Mouse (Mus musculus): Measurements from ENCODE around the gene Pfn3. TPM values are rescaled to one million over a fixed set of nuclear protein-coding genes. Genes with fewer than 3 reads are reported as not detected.

The Pfn3 gene
- polyA plus RNA-seq, 1 experiment, result not detected

GRCm38 (mm10) chr13:55431889-55432685, 17.1 kb upstream of the Pfn3 start:
- TF ChIP-seq GATA1 (IDR thresholded peaks at IDR 0.05; ENCODE audit: low read length), result no peak
- TF ChIP-seq TAL1 (IDR thresholded peaks at IDR 0.05; ENCODE audit: low read length), result no peak
- H3K36me3 ChIP-seq (ENCODE audit: control insufficient read depth), result no peaks in the 10 kb centered on the region
- no peak overlapping the region for H3K4me3 ChIP-seq (replicated peaks)
- peaks cover 3% of the 10 kb centered on the region for H3K4me1 ChIP-seq (ENCODE audit: control insufficient read depth)
- peaks cover 2% of the 10 kb centered on the region; the same call in 1 of the 2 replicates for H3K27me3 ChIP-seq (ENCODE audit: control insufficient read depth)
- H3K9me3 ChIP-seq (ENCODE audit: control insufficient read depth, low read length), result peaks cover 5% of the 10 kb centered on the region; the same call in 1 of the 2 replicates

GRCm38 (mm10) chr13:55430566-55430965, 15.5 kb upstream of the Pfn3 start:
- H3K36me3 ChIP-seq (ENCODE audit: control insufficient read depth), result no peaks in the 10 kb centered on the region
- H3K4me1 ChIP-seq (ENCODE audit: control insufficient read depth), result peaks cover 3% of the 10 kb centered on the region
- H3K4me3 ChIP-seq (replicated peaks), result no peak overlapping the region
- H3K9me3 ChIP-seq (ENCODE audit: control insufficient read depth, low read length), result peaks cover 5% of the 10 kb centered on the region; the same call in 1 of the 2 replicates
- H3K27me3 ChIP-seq (ENCODE audit: control insufficient read depth), result peaks cover 2% of the 10 kb centered on the region; the same call in 1 of the 2 replicates
- TF ChIP-seq GATA1 (IDR thresholded peaks at IDR 0.05; ENCODE audit: low read length) (no peak), TAL1 (IDR thresholded peaks at IDR 0.05; ENCODE audit: low read length) (no peak)

- peaks cover 2% of the 10 kb centered on the region; the same call in 1 of the 2 replicates for H3K27me3 ChIP-seq (ENCODE audit: control insufficient read depth)
- H3K4me3 ChIP-seq (replicated peaks), result no peak overlapping the region
- peaks cover 5% of the 10 kb centered on the region; the same call in 1 of the 2 replicates for H3K9me3 ChIP-seq (ENCODE audit: control insufficient read depth, low read length)
- peaks cover 3% of the 10 kb centered on the region for H3K4me1 ChIP-seq (ENCODE audit: control insufficient read depth)
- no peaks in the 10 kb centered on the region for H3K36me3 ChIP-seq (ENCODE audit: control insufficient read depth)
- TF ChIP-seq GATA1 (IDR thresholded peaks at IDR 0.05; ENCODE audit: low read length) (no peak), TAL1 (IDR thresholded peaks at IDR 0.05; ENCODE audit: low read length) (no peak)
Observed at GRCm38 (mm10) chr13:55429226-55429888, 14.3 kb upstream of the Pfn3 start.

GRCm38 (mm10) chr13:55426613-55427012, 11.6 kb upstream of the Pfn3 start, which contains the start of gene F12:
TSS of gene F12 (minus strand) at chr13:55426793.
- H3K36me3 ChIP-seq (ENCODE audit: control insufficient read depth), result no peaks in the 10 kb centered on the region; the same call in 1 of the 2 replicates
- no peaks in the 10 kb centered on the region for H3K4me1 ChIP-seq (ENCODE audit: control insufficient read depth)
- H3K4me3 ChIP-seq (replicated peaks), result peak within 1 kb of the TSS; percentile 26
- H3K9me3 ChIP-seq (ENCODE audit: control insufficient read depth, low read length), result no peaks in the 10 kb centered on the region
- TF ChIP-seq GATA1 (IDR thresholded peaks at IDR 0.05; ENCODE audit: low read length) (no peak), TAL1 (IDR thresholded peaks at IDR 0.05; ENCODE audit: low read length) (no peak)
- H3K27me3 ChIP-seq (ENCODE audit: control insufficient read depth), result peaks cover 16% of the 10 kb centered on the region

- no peak overlapping the region for H3K4me3 ChIP-seq (replicated peaks)
- H3K36me3 ChIP-seq (ENCODE audit: control insufficient read depth), result peaks cover 3% of the 10 kb centered on the region; the same call in 1 of the 2 replicates
- peaks cover 60% of the 10 kb centered on the region for H3K27me3 ChIP-seq (ENCODE audit: control insufficient read depth)
- TF ChIP-seq GATA1 (IDR thresholded peaks at IDR 0.05; ENCODE audit: low read length), result no peak
- TF ChIP-seq TAL1 (IDR thresholded peaks at IDR 0.05; ENCODE audit: low read length), result no peak
- peaks cover 4% of the 10 kb centered on the region for H3K4me1 ChIP-seq (ENCODE audit: control insufficient read depth)
- no peaks in the 10 kb centered on the region for H3K9me3 ChIP-seq (ENCODE audit: control insufficient read depth, low read length)
Observed at GRCm38 (mm10) chr13:55420933-55421800, 6.1 kb upstream of the Pfn3 start.

GRCm38 (mm10) chr13:55420018-55420932, 5.2 kb upstream of the Pfn3 start:
- TF ChIP-seq GATA1 (IDR thresholded peaks at IDR 0.05; ENCODE audit: low read length) (no peak), TAL1 (IDR thresholded peaks at IDR 0.05; ENCODE audit: low read length) (no peak)
- no peaks in the 10 kb centered on the region for H3K9me3 ChIP-seq (ENCODE audit: control insufficient read depth, low read length)
- peaks cover 3% of the 10 kb centered on the region; the same call in 1 of the 2 replicates for H3K36me3 ChIP-seq (ENCODE audit: control insufficient read depth)
- no peak overlapping the region for H3K4me3 ChIP-seq (replicated peaks)
- H3K27me3 ChIP-seq (ENCODE audit: control insufficient read depth), result peaks cover 61% of the 10 kb centered on the region
- peaks cover 4% of the 10 kb centered on the region for H3K4me1 ChIP-seq (ENCODE audit: control insufficient read depth)

- Histone ChIP-seq H3K9me3 (ENCODE audit: control insufficient read depth, low read length) (no peaks in the 10 kb centered on the region; the same call in 1 of the 2 replicates), H3K4me1 (ENCODE audit: control insufficient read depth) (peaks cover 9% of the 10 kb centered on the region), H3K27me3 (ENCODE audit: control insufficient read depth) (peaks cover 72% of the 10 kb centered on the region), H3K36me3 (ENCODE audit: control insufficient read depth) (peaks cover 3% of the 10 kb centered on the region; the same call in 1 of the 2 replicates), H3K4me3 (replicated peaks) (no peak overlapping the region)
- no peak for TF ChIP-seq TAL1 (IDR thresholded peaks at IDR 0.05; ENCODE audit: low read length)
- no peak for TF ChIP-seq GATA1 (IDR thresholded peaks at IDR 0.05; ENCODE audit: low read length)
Observed at GRCm38 (mm10) chr13:55419142-55419541, 4.1 kb upstream of the Pfn3 start.
